Mouse (Mus musculus) midbrain, embryonic 14.5 days (tissue): ENCODE measurements at regions not wholly inside any gene's neighbourhood (a gene's known extent, or its start where the extent isn't known, plus 50 kb on each side); places are given as distances from the start of the nearest gene placed in this dataset.

ENCODE experiments used
- ATAC-seq: fragments of 200-750 bp; cut with Nextera tagmentation; 2 replicates; pipeline ENCODE4 v1.8.0; 2017; ENCODE audit warnings: moderate number of reproducible peaks, moderate library complexity; ENCODE audit not compliant: low FRiP score, low TSS enrichment
- DNase-seq: peaks from one replicate; pipeline ENCODE4 v3.0.0-alpha.2; 2015
- H3K27ac ChIP-seq: fragments of 300-500 bp; sonication (generic); replicated peaks from 2 replicates; pipeline ENCODE4 v1.5.1; 2014; ENCODE audit warnings: mild to moderate bottlenecking, low read depth, low read length, moderate library complexity
- H3K27me3 ChIP-seq: fragments of 300-500 bp; sonication (generic); 2 replicates; pipeline ENCODE4 v1.6.1; 2014; ENCODE audit warnings: low read length, control low read depth, mixed read lengths; ENCODE audit not compliant: control insufficient read depth, insufficient read depth
- H3K36me3 ChIP-seq: fragments of 300-500 bp; sonication (generic); 2 replicates; pipeline ENCODE4 v1.6.1; 2014; ENCODE audit warnings: low read length, control low read depth; ENCODE audit not compliant: control insufficient read depth, insufficient read depth
- H3K4me1 ChIP-seq: fragments of 300-500 bp; sonication (generic); 2 replicates; pipeline ENCODE4 v1.6.1; 2014; ENCODE audit warnings: mild to moderate bottlenecking, antibody characterized with exemption, low read length, control low read depth; ENCODE audit not compliant: control insufficient read depth, insufficient read depth
- H3K4me2 ChIP-seq: fragments of 300-500 bp; sonication (generic); 2 replicates; pipeline ENCODE4 v1.6.1; 2014; ENCODE audit warnings: mild to moderate bottlenecking, low read length, moderate library complexity
- H3K4me3 ChIP-seq: fragments of 300-500 bp; sonication (generic); replicated peaks from 2 replicates; pipeline ENCODE4 v1.5.1; 2014; ENCODE audit warnings: low read depth, low read length
- H3K9ac ChIP-seq: fragments of 300-500 bp; sonication (generic); replicated peaks from 2 replicates; pipeline ENCODE4 v1.6.1; 2014; ENCODE audit warnings: mild to moderate bottlenecking, low read length, moderate library complexity
- H3K9me3 ChIP-seq: fragments of 300-500 bp; sonication (generic); 2 replicates; pipeline ENCODE4 v1.6.1; 2016; ENCODE audit warnings: low read length, control low read depth, mixed read lengths; ENCODE audit not compliant: control insufficient read depth
- whole genome bisulfite sequencing: fragments of 180-500 bp; shearing (Covaris S2); extraction: QIAGEN DNeasy Blood & Tissue Kit; methylation state at CpG from one replicate; pipeline ENCODE4 v1.1.7; 2014; 5-methylcytosine and 5-hydroxymethylcytosine counted together

DNA sequence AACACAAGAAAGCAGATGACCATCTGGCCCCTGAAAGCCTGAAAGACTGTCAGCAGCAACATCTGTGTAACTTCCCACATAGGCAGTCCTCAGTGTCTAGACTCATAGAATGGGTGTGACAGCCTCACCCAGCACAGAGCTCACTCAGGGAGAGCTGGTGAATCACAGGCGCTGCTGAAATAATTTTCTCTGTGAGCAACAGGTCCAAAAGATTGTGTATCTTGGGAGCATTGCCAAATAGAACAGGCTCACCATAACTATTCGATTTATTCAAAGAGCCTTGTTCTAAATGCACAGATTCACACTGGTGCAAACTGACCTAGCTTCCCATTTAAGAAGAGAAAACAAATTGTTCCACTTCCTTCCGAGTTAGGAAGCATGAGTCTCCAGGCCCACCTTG is 399.6 kb upstream of the Mgmt start:
- Histone ChIP-seq H3K27ac (no peak overlapping the region), H3K4me1 (peaks cover 56% of the 10 kb centered on the region), H3K9ac (no peak overlapping the region), H3K4me2 (no peak overlapping the region), H3K9me3 (no peaks in the 10 kb centered on the region), H3K4me3 (no peak overlapping the region), H3K36me3 (no peaks in the 10 kb centered on the region), H3K27me3 (peaks cover 17% of the 10 kb centered on the region; the same call in 1 of the 2 replicates)
- 77% methylated on average over 3 of the region's 3 CpGs for WGBS
- no peak for DNase-seq
- ATAC-seq, result no peak

DNA sequence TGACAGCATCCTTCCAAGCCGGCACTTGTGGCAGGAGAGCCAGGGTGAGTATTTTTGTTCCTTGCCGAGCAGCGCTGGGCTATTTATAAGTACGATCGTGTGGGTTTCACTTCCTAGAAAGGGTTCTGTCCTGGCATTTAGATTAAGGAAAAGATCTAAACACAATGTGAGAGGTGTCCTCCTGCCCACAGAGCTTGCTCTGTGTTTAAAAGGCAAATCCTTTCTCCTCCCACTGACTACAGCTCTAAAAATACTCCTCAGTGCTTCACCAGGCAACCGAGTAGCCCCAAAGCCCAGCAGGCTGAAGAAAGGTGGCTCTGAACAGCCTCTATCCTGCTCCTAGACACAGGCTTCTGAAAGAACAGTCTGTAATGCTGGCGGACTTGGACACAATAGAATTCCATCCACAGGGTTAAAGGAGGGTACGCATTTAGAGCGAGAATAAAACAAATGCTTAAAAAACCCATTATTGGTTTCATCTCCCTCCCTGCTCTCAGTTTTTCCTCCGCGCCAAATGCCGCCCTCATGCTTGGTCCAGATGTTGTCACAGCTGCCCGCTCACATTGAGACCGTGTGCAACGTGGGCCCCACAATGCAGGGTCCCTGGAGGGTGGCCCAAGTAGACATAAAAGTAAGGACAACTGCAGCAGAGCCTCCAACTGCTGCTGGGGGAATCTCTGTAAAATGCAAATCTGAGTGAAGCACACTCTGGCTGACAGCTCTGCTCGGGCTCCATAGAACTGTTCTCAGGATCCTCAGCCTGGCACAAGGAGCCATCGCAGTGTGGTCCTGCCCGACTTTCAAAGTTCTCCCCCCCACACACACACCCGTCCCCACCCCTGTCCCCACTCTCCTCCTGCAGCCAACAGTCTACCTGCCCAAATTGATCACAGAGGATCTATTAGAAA is 397.8 kb upstream of the Mgmt start:
- Histone ChIP-seq H3K9me3 (no peaks in the 10 kb centered on the region), H3K36me3 (no peaks in the 10 kb centered on the region), H3K4me3 (no peak overlapping the region), H3K9ac (peak overlapping the region; percentile 30; the same call in 1 of the 2 replicates), H3K4me2 (peak overlapping the region; percentile 43), H3K27me3 (peaks cover 14% of the 10 kb centered on the region; the same call in 1 of the 2 replicates), H3K27ac (peak overlapping the region; percentile 58), H3K4me1 (peaks cover 49% of the 10 kb centered on the region)
- WGBS, result 11% methylated on average over 19 of the region's 19 CpGs
- no peak for ATAC-seq
- peak; percentile 56 for DNase-seq

DNA sequence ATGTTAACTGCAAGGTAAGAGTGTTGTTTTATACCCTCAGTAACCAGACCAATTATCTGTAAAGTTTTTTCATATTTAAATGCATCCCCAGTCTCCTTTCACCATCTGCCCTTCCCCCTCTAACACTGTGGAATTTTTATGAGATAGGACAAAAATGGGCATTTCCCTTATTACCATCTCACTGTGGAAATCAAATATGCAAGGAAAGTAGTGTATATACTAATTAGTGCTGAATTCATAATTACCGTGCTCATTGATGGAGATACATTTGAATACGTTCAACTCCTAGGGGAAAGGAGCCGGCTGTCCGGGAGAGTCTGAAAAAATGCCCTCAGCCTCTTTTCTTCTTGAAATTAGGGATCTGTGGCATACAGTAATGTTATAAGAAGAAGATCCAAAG is 394.4 kb upstream of the Mgmt start:
- H3K4me2 ChIP-seq, result no peak overlapping the region

DNA sequence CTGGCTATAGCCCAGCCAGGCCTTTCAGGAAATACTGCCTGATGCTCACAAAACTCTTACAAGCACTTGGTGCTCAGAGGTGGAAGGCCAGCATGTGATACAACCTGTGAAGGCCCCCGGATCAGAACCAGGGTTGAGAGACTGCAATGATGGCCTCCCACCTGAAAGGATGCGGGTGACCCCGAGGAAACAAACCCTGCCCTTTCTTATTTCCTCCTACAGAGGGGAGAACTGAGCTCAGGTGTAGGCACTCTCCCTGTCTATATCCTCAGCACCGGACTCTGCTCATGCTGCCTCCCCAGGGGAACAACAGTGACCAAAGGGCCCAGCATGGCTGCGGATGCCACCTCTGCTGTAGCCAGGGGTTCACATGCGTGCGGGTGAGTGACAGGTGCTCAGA is 393.3 kb upstream of the Mgmt start:
- Histone ChIP-seq H3K27ac (peak overlapping the region; percentile 69), H3K9ac (no peak overlapping the region)

More for the DNA sequence above, 394.4 kb upstream of the Mgmt start:
- no peaks in the 10 kb centered on the region for H3K36me3 ChIP-seq
- 18% methylated on average over 4 of the region's 4 CpGs for WGBS
- DNase-seq, result peak; percentile 72
- H3K9me3 ChIP-seq, result no peaks in the 10 kb centered on the region
- peak overlapping the region; percentile 69 for H3K27ac ChIP-seq
- ATAC-seq, result peak; percentile 53; the same call in 1 of the 2 replicates
- H3K4me3 ChIP-seq, result no peak overlapping the region
- peaks cover 48% of the 10 kb centered on the region for H3K4me1 ChIP-seq
- H3K9ac ChIP-seq, result no peak overlapping the region
- H3K27me3 ChIP-seq, result peaks cover 4% of the 10 kb centered on the region; the same call in 1 of the 2 replicates

DNA sequence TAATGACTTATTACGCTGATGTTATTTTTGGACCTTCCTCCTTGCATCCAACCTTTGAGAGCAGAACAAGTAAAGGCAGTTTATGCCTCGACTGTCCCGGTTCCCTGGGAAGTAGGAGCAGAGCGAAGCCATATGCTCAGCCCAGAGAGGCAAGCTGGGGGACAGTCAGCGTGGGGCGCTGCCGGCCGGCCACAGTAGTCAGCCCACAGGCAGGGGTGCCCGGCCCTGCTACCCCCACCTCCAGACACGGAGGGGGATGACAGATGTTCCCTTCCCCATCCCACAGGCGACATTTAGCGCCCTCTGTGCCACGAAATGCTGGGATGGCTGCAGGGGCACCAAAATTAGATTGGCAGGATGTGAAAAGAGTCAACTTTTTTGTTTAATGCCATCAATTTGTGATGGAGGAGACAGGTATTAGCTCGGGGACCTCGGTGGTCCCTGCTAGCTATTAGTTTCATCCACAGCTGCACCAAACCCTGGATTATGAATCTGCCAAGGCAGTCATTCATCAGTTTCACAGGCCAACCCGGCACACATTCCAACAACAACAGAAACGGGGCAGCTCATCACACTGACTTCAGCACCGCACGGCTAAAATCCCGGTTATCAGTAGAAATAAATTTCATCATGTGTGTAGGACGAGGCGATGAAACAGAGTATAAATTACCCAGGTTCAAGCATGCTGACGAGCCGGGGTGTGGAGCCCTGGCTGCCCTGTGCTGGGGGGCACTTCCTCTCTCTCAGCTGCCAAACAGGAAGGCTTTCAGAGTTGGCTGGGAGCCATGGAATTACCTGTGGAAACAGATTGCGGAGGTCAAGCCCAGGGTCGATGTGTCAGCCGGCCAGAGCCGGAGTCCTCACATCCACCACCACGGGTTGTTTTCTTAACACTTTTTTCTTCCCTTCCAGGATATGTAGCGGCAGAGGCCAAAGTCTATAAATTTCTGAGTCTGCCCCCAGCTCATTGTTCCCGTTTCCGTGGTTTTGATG is 392.3 kb upstream of the Mgmt start:
- DNase-seq, result no peak
- H3K27ac ChIP-seq, result peak overlapping the region; percentile 32; the same call in 1 of the 2 replicates
- H3K9ac ChIP-seq, result no peak overlapping the region
- peaks cover 34% of the 10 kb centered on the region for H3K4me1 ChIP-seq
- no peak overlapping the region for H3K4me3 ChIP-seq
- no peaks in the 10 kb centered on the region for H3K9me3 ChIP-seq
- WGBS, result 69% methylated on average over 32 of the region's 32 CpGs
- 0 out of 2 replicates have a peak, but pooled peaks cover 3% of the 10 kb centered on the region for H3K27me3 ChIP-seq
- H3K36me3 ChIP-seq, result no peaks in the 10 kb centered on the region
- no peak overlapping the region for H3K4me2 ChIP-seq
- ATAC-seq, result no peak

More for the DNA sequence above, 393.3 kb upstream of the Mgmt start:
- no peak overlapping the region for H3K4me2 ChIP-seq
- DNase-seq (no peak), ATAC-seq (no peak)
- H3K36me3 ChIP-seq, result no peaks in the 10 kb centered on the region
- WGBS, result 89% methylated on average over 7 of the region's 7 CpGs
- H3K9me3 ChIP-seq, result no peaks in the 10 kb centered on the region
- 0 out of 2 replicates have a peak, but pooled peaks cover 3% of the 10 kb centered on the region for H3K27me3 ChIP-seq
- H3K4me1 ChIP-seq, result peaks cover 44% of the 10 kb centered on the region
- no peak overlapping the region for H3K4me3 ChIP-seq

DNA sequence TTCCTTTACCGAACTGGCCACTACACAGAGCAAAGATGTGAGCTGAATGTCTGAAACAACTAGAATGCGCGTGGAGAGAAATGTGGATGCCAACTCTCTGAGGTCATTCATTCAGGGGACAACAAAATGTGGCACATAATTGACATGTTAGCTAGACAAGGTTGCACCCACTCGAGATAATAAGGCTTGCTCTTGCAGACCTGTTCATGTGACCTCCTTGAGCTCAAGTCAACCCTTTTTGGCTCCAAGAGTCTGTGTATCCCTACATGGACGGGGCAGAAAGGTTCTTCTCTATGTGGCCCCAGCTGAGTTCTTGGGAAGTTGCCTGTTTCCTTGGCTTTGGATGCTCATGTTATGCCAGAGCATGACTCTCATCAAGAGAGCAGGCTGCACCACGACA is 383.0 kb upstream of the Mgmt start:
- DNase-seq (no peak), ATAC-seq (no peak)
- no peaks in the 10 kb centered on the region for H3K4me1 ChIP-seq

DNA sequence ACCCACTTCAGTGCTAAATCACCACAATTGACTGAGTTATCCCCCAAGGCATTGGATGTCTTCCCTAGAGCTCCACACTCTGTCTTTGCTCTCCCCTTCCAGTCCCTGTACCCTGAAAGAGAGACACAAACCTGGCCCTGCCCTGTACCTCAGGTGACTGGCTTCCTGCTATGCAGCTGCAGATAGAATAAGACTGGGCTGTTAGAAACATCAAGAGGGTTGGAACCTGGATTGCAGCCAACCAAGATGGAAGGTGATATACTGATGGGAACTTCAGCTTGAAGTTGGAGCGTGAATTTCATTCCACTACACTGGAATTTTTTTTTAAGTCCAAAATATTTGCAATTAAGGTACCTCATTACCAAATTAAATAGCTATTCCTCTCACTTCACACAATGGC is 379.0 kb upstream of the Mgmt start:
- H3K4me1 ChIP-seq, result no peaks in the 10 kb centered on the region
- H3K9ac ChIP-seq, result no peak overlapping the region
- H3K4me3 ChIP-seq, result no peak overlapping the region
- no peaks in the 10 kb centered on the region for H3K36me3 ChIP-seq
- H3K4me2 ChIP-seq, result no peak overlapping the region
- no peak overlapping the region for H3K27ac ChIP-seq
- H3K9me3 ChIP-seq, result no peaks in the 10 kb centered on the region
- no peaks in the 10 kb centered on the region for H3K27me3 ChIP-seq
- WGBS, result 89% methylated on average over 1 of the region's 1 CpGs
- ATAC-seq, result no peak
- no peak for DNase-seq

More for the DNA sequence above, 383.0 kb upstream of the Mgmt start:
- H3K36me3 ChIP-seq, result no peaks in the 10 kb centered on the region
- H3K27me3 ChIP-seq, result no peaks in the 10 kb centered on the region
- no peak overlapping the region for H3K4me3 ChIP-seq
- H3K9ac ChIP-seq, result no peak overlapping the region
- H3K9me3 ChIP-seq, result no peaks in the 10 kb centered on the region
- H3K27ac ChIP-seq, result no peak overlapping the region
- no peak overlapping the region for H3K4me2 ChIP-seq
- WGBS, result 82% methylated on average over 6 of the region's 6 CpGs

DNA sequence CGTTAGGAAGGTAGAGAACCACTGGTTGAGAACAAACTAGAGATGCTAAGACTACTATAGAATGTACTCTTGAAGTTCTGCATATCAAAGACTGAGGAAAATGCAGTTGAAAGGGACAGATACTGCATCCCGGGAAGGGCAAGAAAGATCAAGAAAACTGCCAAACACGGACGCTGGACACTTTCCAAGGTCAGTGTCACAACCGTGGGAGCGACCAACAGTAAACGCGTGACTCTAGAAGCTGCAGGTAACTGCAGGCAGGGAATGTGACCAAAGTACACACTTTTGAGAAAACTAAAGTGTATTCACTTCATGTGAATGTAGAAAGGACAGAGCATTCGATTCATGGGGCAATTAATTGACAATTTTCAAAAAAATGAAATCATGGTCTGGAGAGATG is 368.6 kb upstream of the Mgmt start:
- Histone ChIP-seq H3K4me2 (no peak overlapping the region), H3K27ac (no peak overlapping the region), H3K27me3 (no peaks in the 10 kb centered on the region), H3K4me3 (no peak overlapping the region), H3K9me3 (no peaks in the 10 kb centered on the region), H3K9ac (no peak overlapping the region), H3K36me3 (no peaks in the 10 kb centered on the region), H3K4me1 (no peaks in the 10 kb centered on the region)
- DNase-seq (no peak), ATAC-seq (no peak)
- 93% methylated on average over 9 of the region's 9 CpGs for WGBS
